Mouse (Mus musculus) forebrain, embryonic 11.5 days (tissue): ENCODE measurements at regions not wholly inside any gene's neighbourhood (a gene's known extent, or its start where the extent isn't known, plus 50 kb on each side); places are given as distances from the start of the nearest gene placed in this dataset.

Experiments
- ATAC-seq: fragments of 200-750 bp; cut with Nextera tagmentation; replicated peaks from 2 replicates; pipeline ENCODE4 v1.8.0; 2017; ENCODE audit warnings: moderate TSS enrichment; ENCODE audit not compliant: low FRiP score
- DNase-seq: peaks from one replicate; pipeline ENCODE4 v3.0.0-alpha.2; 2017; ENCODE audit warnings: low spot score
- H3K27ac ChIP-seq: fragments of 300-500 bp; sonication (generic); 2 replicates; pipeline ENCODE4 v1.5.1; 2014; ENCODE audit warnings: low read depth, low read length
- H3K27me3 ChIP-seq: fragments of 300-500 bp; sonication (generic); 2 replicates; pipeline ENCODE4 v1.6.1; 2014; ENCODE audit warnings: mild to moderate bottlenecking, low read length, mixed read lengths; ENCODE audit not compliant: control insufficient read depth, insufficient read depth
- H3K36me3 ChIP-seq: fragments of 300-500 bp; sonication (generic); 2 replicates; pipeline ENCODE4 v1.6.1; 2014; ENCODE audit warnings: mild to moderate bottlenecking, low read length, moderate library complexity, mixed read lengths; ENCODE audit not compliant: control insufficient read depth, insufficient read depth
- H3K4me1 ChIP-seq: fragments of 300-500 bp; sonication (generic); replicated peaks from 2 replicates; pipeline ENCODE4 v1.6.1; 2014; ENCODE audit warnings: low read length, mixed read lengths; ENCODE audit not compliant: control insufficient read depth, insufficient read depth
- H3K4me2 ChIP-seq: fragments of 300-500 bp; sonication (generic); 2 replicates; pipeline ENCODE4 v1.6.1; 2014; ENCODE audit warnings: low read depth, mild to moderate bottlenecking, low read length, moderate library complexity, mixed read lengths; ENCODE audit not compliant: severe bottlenecking
- H3K4me3 ChIP-seq: fragments of 300-500 bp; sonication (generic); 2 replicates; pipeline ENCODE4 v1.5.1; 2014; ENCODE audit warnings: low read depth, low read length
- H3K9ac ChIP-seq: fragments of 300-500 bp; sonication (generic); 2 replicates; pipeline ENCODE4 v1.6.1; 2014; ENCODE audit warnings: low read length
- H3K9me3 ChIP-seq: fragments of 300-500 bp; sonication (generic); 2 replicates; pipeline ENCODE4 v1.6.1; 2016; ENCODE audit warnings: low read length, mixed read lengths; ENCODE audit not compliant: control insufficient read depth
- WGBS: fragments of 180-500 bp; shearing (Covaris S2); extraction: QIAGEN DNeasy Blood & Tissue Kit; methylation state at CpG from one replicate; pipeline ENCODE4 v1.1.7; 2014; 5-methylcytosine and 5-hydroxymethylcytosine counted together

DNA sequence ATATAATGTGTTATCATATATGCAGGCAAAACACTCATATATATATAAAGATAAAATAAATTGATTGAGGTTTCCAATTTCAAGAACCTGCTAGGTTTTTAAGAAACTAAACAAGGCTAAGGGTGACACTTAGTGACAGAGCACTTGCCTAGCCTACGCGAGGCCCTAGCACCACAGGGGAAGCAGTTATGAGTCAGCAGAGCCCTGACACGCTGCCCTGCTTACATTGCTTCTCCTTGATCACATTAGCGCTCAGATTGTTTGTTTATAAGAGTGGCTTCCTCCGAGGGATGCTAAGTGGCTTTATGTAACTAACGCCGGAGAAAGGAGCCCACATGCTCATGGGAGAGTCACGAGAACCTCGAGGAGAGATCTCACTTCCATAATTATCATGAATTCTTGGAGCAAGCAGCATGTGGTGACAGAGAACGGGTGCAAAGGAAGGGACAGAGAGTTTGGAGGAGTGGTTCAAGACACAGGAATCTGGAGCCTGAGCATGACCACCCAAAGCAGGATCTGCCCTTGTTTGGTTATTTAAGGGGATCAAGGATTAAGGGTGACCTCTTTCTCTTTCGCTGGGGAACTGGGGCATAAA lies 55.3 kb upstream of the Tspan5 start:
- no peak for DNase-seq
- WGBS: 66% methylated on average over 11 of the region's 11 CpGs
- no peaks in the 10 kb centered on the region for H3K27me3 ChIP-seq

DNA sequence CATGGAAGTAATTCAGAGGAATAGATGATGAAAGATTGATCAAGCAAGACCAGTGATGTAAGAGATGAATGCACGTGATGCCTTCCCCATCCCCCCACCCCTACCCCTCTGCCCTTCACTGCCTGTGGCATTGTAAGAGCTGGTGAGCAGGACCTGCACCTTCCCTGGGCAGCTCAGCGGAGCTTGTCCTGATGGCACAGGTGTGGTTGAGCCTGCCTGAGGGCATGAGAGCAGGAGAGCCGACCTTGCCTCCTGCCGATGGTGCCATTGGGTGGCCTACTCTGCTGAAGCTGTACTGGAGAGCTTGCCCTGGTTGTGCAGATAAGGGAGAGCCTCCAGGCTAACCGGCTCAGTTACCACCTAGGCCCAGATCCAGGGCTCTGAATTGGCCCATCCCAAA lies 53.4 kb upstream of the Tspan5 start:
- Histone ChIP-seq H3K27ac (no peak overlapping the region), H3K9me3 (no peaks in the 10 kb centered on the region), H3K4me2 (no peak overlapping the region), H3K27me3 (no peaks in the 10 kb centered on the region), H3K9ac (no peak overlapping the region), H3K4me1 (no peaks in the 10 kb centered on the region), H3K4me3 (no peak overlapping the region), H3K36me3 (no peaks in the 10 kb centered on the region)
- DNase-seq (no peak), ATAC-seq (no peak)
- WGBS: 87% methylated on average over 5 of the region's 5 CpGs

More for the DNA sequence above, 55.3 kb upstream of the Tspan5 start:
- Histone ChIP-seq H3K27ac (no peak overlapping the region), H3K4me2 (no peak overlapping the region), H3K4me1 (no peaks in the 10 kb centered on the region), H3K36me3 (no peaks in the 10 kb centered on the region), H3K4me3 (no peak overlapping the region), H3K9me3 (no peaks in the 10 kb centered on the region), H3K9ac (no peak overlapping the region)
- ATAC-seq: no peak
